7 mouse cellular contexts compared by ENCODE assay signal in the genomic region with DNA sequence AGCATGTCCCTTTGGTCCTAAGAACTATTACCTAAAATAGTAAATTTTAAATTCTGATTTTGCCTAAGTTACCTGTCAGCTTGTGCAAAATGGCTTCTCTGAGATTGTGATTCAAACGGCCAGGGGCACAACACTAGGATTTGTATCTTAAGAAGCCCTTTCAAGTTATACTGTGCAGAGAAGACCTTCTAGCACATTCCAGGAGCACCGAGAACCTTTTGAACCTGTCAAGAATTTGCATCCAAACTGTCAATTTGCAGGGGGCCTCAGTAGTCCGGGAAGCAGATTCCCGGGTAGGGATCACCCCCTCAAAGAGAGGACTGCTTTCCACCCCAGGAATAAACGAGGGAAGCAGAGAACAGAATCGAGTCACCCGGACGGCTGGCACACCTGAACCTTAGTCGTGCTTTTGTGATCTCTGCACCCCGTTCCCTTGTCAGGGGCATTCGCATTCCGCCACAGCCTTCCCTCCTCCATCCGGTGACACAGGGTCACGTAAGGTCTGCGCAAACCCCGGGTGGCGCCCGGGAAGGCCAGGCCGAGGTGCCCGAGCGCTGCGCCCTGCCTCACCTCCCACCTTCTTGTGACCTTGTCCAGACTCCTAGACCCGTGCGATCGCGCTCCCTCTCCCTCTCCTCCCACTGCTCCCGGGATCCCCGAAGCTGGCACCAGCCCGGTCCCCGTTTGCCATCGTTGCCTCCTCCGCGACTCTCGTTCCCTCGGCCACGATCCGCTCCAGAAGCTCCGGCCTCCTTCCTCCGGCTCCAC. TPM values are rescaled to one million over a fixed set of nuclear protein-coding genes. Genes with fewer than 3 reads are reported as not detected.
DNase-seq lines count a peak whose midpoint lies in the region; ATAC-seq and TF ChIP-seq lines count a peak whose summit lies in the region.

No protein-coding gene starts in this region.

- peak overlapping the region; percentile 85 for H3K4me3 ChIP-seq in spleen, adult 2 months (ENCODE audit: extremely low read depth, insufficient read depth, insufficient read length)
- H3K4me3 ChIP-seq in forebrain, embryonic 16.5 days (replicated peaks; ENCODE audit: low read length) = peak overlapping the region; percentile 93
- peak overlapping the region; percentile 89 for H3K4me3 ChIP-seq in limb, embryonic 11.5 days (ENCODE audit: low read depth, low read length)
- H3K4me3 ChIP-seq in midbrain, embryonic 14.5 days (replicated peaks; ENCODE audit: low read depth, low read length) = peak overlapping the region; percentile 86

- TF ChIP-seq CTCF in spleen, adult 2 months (IDR thresholded peaks at IDR 0.05; ENCODE audit: extremely low read depth, insufficient read depth, insufficient read length, insufficient replicate concordance) = no peak

- H3K27me3 ChIP-seq in spleen, adult 2 months (ENCODE audit: control insufficient read depth, insufficient read depth, low read length) = no peaks in the 10 kb centered on the region
- no peaks in the 10 kb centered on the region for H3K27me3 ChIP-seq in forebrain, embryonic 16.5 days (replicated peaks; ENCODE audit: control insufficient read depth, insufficient read depth, low read length)
- no peaks in the 10 kb centered on the region for H3K27me3 ChIP-seq in limb, embryonic 11.5 days (ENCODE audit: control insufficient read depth, insufficient read depth, low read length)
- no peaks in the 10 kb centered on the region for H3K27me3 ChIP-seq in midbrain, embryonic 14.5 days (ENCODE audit: control insufficient read depth, insufficient read depth, low read length)

- DNase-seq in spleen, adult 2 months (ENCODE audit: low read depth in 1 of 2, low spot score in 2 of 2) = peak in 1 of 2 experiments; percentile 35
- no peak for DNase-seq in spleen, postnatal 14 days (ENCODE audit: low spot score in 2 of 2)
- peak; percentile 44 for DNase-seq in brain, adult 2 months (ENCODE audit: low read depth, low spot score)
- no peak for DNase-seq in limb, embryonic 11.5 days (ENCODE audit: low spot score)
- no peak for DNase-seq in midbrain, embryonic 14.5 days
- no peak for DNase-seq in spleen, adult 18-20 months

- H3K4me2 ChIP-seq in forebrain, embryonic 16.5 days (ENCODE audit: low read length) = peak overlapping the region; percentile 78
- H3K4me2 ChIP-seq in limb, embryonic 11.5 days (ENCODE audit: low read depth, severe bottlenecking) = peak overlapping the region; percentile 77
- H3K4me2 ChIP-seq in midbrain, embryonic 14.5 days (ENCODE audit: low read length) = peak overlapping the region; percentile 93

- WGBS in spleen, adult 2 months = 2% methylated on average over 39 of the region's 39 CpGs
- WGBS in forebrain, embryonic 16.5 days = under 1% methylated on average over 39 of the region's 39 CpGs
- 2% methylated on average over 39 of the region's 39 CpGs for WGBS in limb, embryonic 11.5 days
- WGBS in midbrain, embryonic 14.5 days = 1% methylated on average over 39 of the region's 39 CpGs

- H3K9ac ChIP-seq in forebrain, embryonic 16.5 days (replicated peaks; ENCODE audit: low read depth, low read length) = peak overlapping the region; percentile 83
- H3K9ac ChIP-seq in limb, embryonic 11.5 days (ENCODE audit: low read length) = peak overlapping the region; percentile 78
- peak overlapping the region; percentile 81 for H3K9ac ChIP-seq in midbrain, embryonic 14.5 days (replicated peaks; ENCODE audit: low read length)

- no peak for TF ChIP-seq POLR2A in spleen, adult 2 months (IDR thresholded peaks at IDR 0.05; ENCODE audit: low read depth, low read length)

- peaks cover 3% of the 10 kb centered on the region; the same call in 1 of the 2 replicates for H3K4me1 ChIP-seq in spleen, adult 2 months (ENCODE audit: control insufficient read depth, insufficient read depth, insufficient read length)
- H3K4me1 ChIP-seq in forebrain, embryonic 16.5 days (replicated peaks; ENCODE audit: control insufficient read depth, insufficient read depth, low read length) = peaks cover 10% of the 10 kb centered on the region
- H3K4me1 ChIP-seq in limb, embryonic 11.5 days (ENCODE audit: control insufficient read depth, insufficient read depth, low read length) = no peaks in the 10 kb centered on the region
- peaks cover 2% of the 10 kb centered on the region; the same call in 1 of the 2 replicates for H3K4me1 ChIP-seq in midbrain, embryonic 14.5 days (ENCODE audit: control insufficient read depth, insufficient read depth, low read length)

- H3K36me3 ChIP-seq in spleen, adult 2 months (ENCODE audit: control insufficient read depth, insufficient read depth, low read length) = peaks cover 3% of the 10 kb centered on the region
- peaks cover 1% of the 10 kb centered on the region for H3K36me3 ChIP-seq in forebrain, embryonic 16.5 days (ENCODE audit: control insufficient read depth, insufficient read depth)
- no peaks in the 10 kb centered on the region for H3K36me3 ChIP-seq in limb, embryonic 11.5 days (ENCODE audit: control insufficient read depth, insufficient read depth, low read length)
- H3K36me3 ChIP-seq in midbrain, embryonic 14.5 days (ENCODE audit: control insufficient read depth, insufficient read depth, low read length) = peaks cover 5% of the 10 kb centered on the region; the same call in 1 of the 2 replicates

- no peak; the same call in 1 of the 2 replicates for ATAC-seq in forebrain, embryonic 16.5 days
- no peak; the same call in 1 of the 2 replicates for ATAC-seq in limb, embryonic 11.5 days (ENCODE audit: insufficient number of reproducible peaks, low FRiP score, low TSS enrichment, low read depth)
- ATAC-seq in midbrain, embryonic 14.5 days (ENCODE audit: low FRiP score, low TSS enrichment) = no peak; the same call in 1 of the 2 replicates

- no peaks in the 10 kb centered on the region for H3K9me3 ChIP-seq in forebrain, embryonic 16.5 days (ENCODE audit: control insufficient read depth, low read length)
- H3K9me3 ChIP-seq in limb, embryonic 11.5 days (ENCODE audit: control insufficient read depth, low read length) = no peaks in the 10 kb centered on the region
- H3K9me3 ChIP-seq in midbrain, embryonic 14.5 days (ENCODE audit: control insufficient read depth, low read length) = no peaks in the 10 kb centered on the region

- peak overlapping the region; percentile 77 for H3K27ac ChIP-seq in spleen, adult 2 months (ENCODE audit: insufficient read depth, low read length)
- peak overlapping the region; percentile 93 for H3K27ac ChIP-seq in forebrain, embryonic 16.5 days (ENCODE audit: low read length)
- no peak overlapping the region; the same call in 1 of the 2 replicates for H3K27ac ChIP-seq in limb, embryonic 11.5 days (replicated peaks; ENCODE audit: low read depth, low read length)
- peak overlapping the region; percentile 93 for H3K27ac ChIP-seq in midbrain, embryonic 14.5 days (replicated peaks; ENCODE audit: low read depth, low read length)

RNA-seq across cellular contexts. Expression of a gene that starts 1.3 kb away (rescaled TPM):
- 3.4 and 4.1 TPM in 2 replicates for polyA plus RNA-seq in spleen, adult 2 months (2012; rRNA removed)
- 109 and 116 TPM in 2 replicates for polyA plus RNA-seq in forebrain, embryonic 16.5 days (2015; fragmentation: Nextera tagmentation; extraction: Ambion mirVana)
- 149 and 155 TPM in 2 replicates for polyA plus RNA-seq in limb, embryonic 11.5 days (2014; fragmentation: Nextera tagmentation; extraction: Ambion mirVana)
- polyA plus RNA-seq in midbrain, embryonic 14.5 days (2014; fragmentation: Nextera tagmentation; extraction: Ambion mirVana) = 135 and 165 TPM in 2 replicates

RNA-seq across cellular contexts. Expression of a gene that starts 17.6 kb away (rescaled TPM):
- not detected in 2 replicates for polyA plus RNA-seq in spleen, adult 2 months (2012; rRNA removed)
- polyA plus RNA-seq in forebrain, embryonic 16.5 days (2015; fragmentation: Nextera tagmentation; extraction: Ambion mirVana) = 2.8 and 4.2 TPM in 2 replicates
- 0.35 and 0.37 TPM in 2 replicates for polyA plus RNA-seq in limb, embryonic 11.5 days (2014; fragmentation: Nextera tagmentation; extraction: Ambion mirVana)
- 2.3 and 2.9 TPM in 2 replicates for polyA plus RNA-seq in midbrain, embryonic 14.5 days (2014; fragmentation: Nextera tagmentation; extraction: Ambion mirVana)

RNA-seq across cellular contexts. Expression of a gene that starts 41.3 kb away (rescaled TPM):
- polyA plus RNA-seq in spleen, adult 2 months (2012; rRNA removed) = 15.9 and 16.7 TPM in 2 replicates
- 2.6 and 3.0 TPM in 2 replicates for polyA plus RNA-seq in forebrain, embryonic 16.5 days (2015; fragmentation: Nextera tagmentation; extraction: Ambion mirVana)
- 0.17 and 0.21 TPM in 2 replicates for polyA plus RNA-seq in limb, embryonic 11.5 days (2014; fragmentation: Nextera tagmentation; extraction: Ambion mirVana)
- polyA plus RNA-seq in midbrain, embryonic 14.5 days (2014; fragmentation: Nextera tagmentation; extraction: Ambion mirVana) = 3.2 and 4.5 TPM in 2 replicates

RNA-seq across cellular contexts. Expression of a gene that starts 59.3 kb away (rescaled TPM):
- polyA plus RNA-seq in spleen, adult 2 months (2012; rRNA removed) = 0.12 and 0.25 TPM in 2 replicates
- polyA plus RNA-seq in forebrain, embryonic 16.5 days (2015; fragmentation: Nextera tagmentation; extraction: Ambion mirVana) = not detected in 2 replicates
- polyA plus RNA-seq in limb, embryonic 11.5 days (2014; fragmentation: Nextera tagmentation; extraction: Ambion mirVana) = not detected in 2 replicates
- polyA plus RNA-seq in midbrain, embryonic 14.5 days (2014; fragmentation: Nextera tagmentation; extraction: Ambion mirVana) = not detected in 2 replicates

Comparison
In these comparisons a context has a peak if more than half of its experiments do, and no peak if none do; other contexts are left out.
1. RNA of a gene that starts 1.3 kb away (polyA plus RNA-seq): 149 to 155 TPM in limb, embryonic 11.5 days, 135 to 165 TPM in midbrain, embryonic 14.5 days and 109 to 116 TPM in forebrain, embryonic 16.5 days; 3.4 to 4.1 TPM in spleen, adult 2 months; every median in the first group is over 10 times any median in the second.
2. Peak in every context shown above with its lines, with median percentiles within 50 percentile points of each other: H3K4me3 ChIP-seq, H3K4me2 ChIP-seq and H3K9ac ChIP-seq.